Mouse (Mus musculus): ENCODE measurements around the gene Uqcrq. TPM values are rescaled to one million over a fixed set of nuclear protein-coding genes. Genes with fewer than 3 reads are reported as not detected.
"Not testable (repeated sequence)": the region's sequence is repeated elsewhere in the genome, so short reads cannot be mapped to it uniquely, and the experiment has no call there.

Uqcrq gene
- polyA plus RNA-seq, 3 experiments from 2014 or later: 384 to 446 (median 387) TPM

- no peak for ATAC-seq
Observed at GRCm38 (mm10) chr11:53451361-53451760, 20.7 kb upstream of the Uqcrq start.

- ATAC-seq: no peak
Observed at GRCm38 (mm10) chr11:53450070-53450705, 19.6 kb upstream of the Uqcrq start.

GRCm38 (mm10) chr11:53448529-53448928 lies 17.9 kb upstream of the Uqcrq start:
- ATAC-seq: no peak

GRCm38 (mm10) chr11:53447996-53448395 lies 17.4 kb upstream of the Uqcrq start:
- ATAC-seq: no peak

- ATAC-seq: no peak
Observed at GRCm38 (mm10) chr11:53446183-53446582, 15.6 kb upstream of the Uqcrq start.

- ATAC-seq: no peak
Observed at GRCm38 (mm10) chr11:53445562-53445961, 14.9 kb upstream of the Uqcrq start.

GRCm38 (mm10) chr11:53443861-53444260 lies 13.2 kb upstream of the Uqcrq start:
- no peak for ATAC-seq

GRCm38 (mm10) chr11:53441921-53442320 lies 11.3 kb upstream of the Uqcrq start:
- ATAC-seq: no peak

- ATAC-seq: no peak
Observed at GRCm38 (mm10) chr11:53436338-53436737, 5.7 kb upstream of the Uqcrq start.

- no peak for ATAC-seq
Observed at GRCm38 (mm10) chr11:53435504-53435903, 4.9 kb upstream of the Uqcrq start.

GRCm38 (mm10) chr11:53433057-53433456 lies 2.4 kb upstream of the Uqcrq start:
- no peak for ATAC-seq

- ATAC-seq: no peak
Observed at GRCm38 (mm10) chr11:53431347-53432056, 871 bp upstream of the Uqcrq start.

GRCm38 (mm10) chr11:53430300-53430669 lies 346 bp downstream of the Uqcrq start:
- ATAC-seq: peak; percentile 28

GRCm38 (mm10) chr11:53429182-53429581 lies 1.4 kb downstream of the Uqcrq start:
- ATAC-seq: no peak

- ATAC-seq: no peak
Observed at GRCm38 (mm10) chr11:53428716-53429057, 1.9 kb downstream of the Uqcrq start.

- no peak for ATAC-seq
Observed at GRCm38 (mm10) chr11:53427993-53428715, 2.5 kb downstream of the Uqcrq start.

GRCm38 (mm10) chr11:53426914-53427313 lies 3.7 kb downstream of the Uqcrq start:
- not testable (repeated sequence) for ATAC-seq

- no peak for ATAC-seq
Observed at GRCm38 (mm10) chr11:53425711-53426255, 4.8 kb downstream of the Uqcrq start.

- ATAC-seq: no peak
Observed at GRCm38 (mm10) chr11:53425251-53425650, 5.4 kb downstream of the Uqcrq start.

- no peak for ATAC-seq
Observed at GRCm38 (mm10) chr11:53424826-53425225, 5.8 kb downstream of the Uqcrq start.

- ATAC-seq: no peak
Observed at GRCm38 (mm10) chr11:53423036-53423435, 7.6 kb downstream of the Uqcrq start, which contains the start of gene Leap2. Gene Leap2 (minus strand): TSS chr11:53423170.

- no peak for ATAC-seq
Observed at GRCm38 (mm10) chr11:53418048-53418447, 12.6 kb downstream of the Uqcrq start.

GRCm38 (mm10) chr11:53413871-53414270 lies 16.8 kb downstream of the Uqcrq start:
- ATAC-seq: no peak
